Mouse (Mus musculus): ENCODE measurements at regions not wholly inside any gene's neighbourhood (a gene's known extent, or its start where the extent isn't known, plus 50 kb on each side); places are given as distances from the start of the nearest gene placed in this dataset.

DNA sequence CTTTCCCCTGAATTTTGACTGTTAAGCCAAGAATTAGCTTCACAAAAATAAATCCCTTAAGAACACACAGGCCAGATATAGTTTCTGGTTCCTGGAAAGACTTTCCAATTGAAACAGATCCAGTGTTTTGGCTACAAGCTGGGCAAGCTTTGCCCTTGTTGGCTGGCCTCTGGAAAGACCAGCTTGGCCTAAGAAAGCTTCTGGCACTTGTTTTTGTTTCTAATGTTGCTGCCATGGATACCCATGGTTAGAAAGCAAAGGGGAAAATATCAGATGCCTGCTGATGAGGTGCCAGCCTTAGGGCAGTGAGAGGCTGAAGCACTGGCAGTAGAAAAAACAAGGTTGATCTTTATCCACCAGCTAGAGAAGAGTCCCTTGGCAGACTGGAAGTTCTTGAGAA, 228.2 kb downstream of the Klhl13 start:
- DNase-seq (ENCODE audit: low spot score in 2 of 2) = peak; percentile 3 to 12

- DNase-seq (ENCODE audit: low spot score in 2 of 2) = no peak
These were observed 269.0 kb downstream of the Klhl13 start for GRCm38 (mm10) chrX:23095867-23096266.

DNA sequence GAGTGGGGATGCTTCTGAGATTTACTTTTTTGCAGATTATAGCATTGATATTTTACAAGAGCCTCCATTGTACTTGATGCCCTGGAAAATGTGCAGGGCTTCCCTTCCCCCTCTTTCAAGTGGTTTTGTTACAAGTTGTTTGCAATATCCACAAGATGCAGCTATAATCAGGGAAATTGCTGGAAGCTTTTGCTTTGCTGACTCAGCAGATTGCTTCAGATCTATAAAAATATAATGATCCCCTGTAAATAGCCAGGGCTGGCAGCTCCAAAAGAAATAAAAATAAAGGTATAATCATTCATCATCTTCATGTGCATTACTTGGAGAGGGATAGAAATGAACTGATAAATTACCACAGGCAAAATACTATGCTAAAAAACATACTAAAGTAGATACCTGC, 272.1 kb downstream of the Klhl13 start:
- no peak for DNase-seq (ENCODE audit: low spot score in 2 of 2)

- DNase-seq (ENCODE audit: low spot score in 2 of 2) = no peak
These were observed 298.4 kb downstream of the Klhl13 start for GRCm38 (mm10) chrX:23066432-23066831.

DNA sequence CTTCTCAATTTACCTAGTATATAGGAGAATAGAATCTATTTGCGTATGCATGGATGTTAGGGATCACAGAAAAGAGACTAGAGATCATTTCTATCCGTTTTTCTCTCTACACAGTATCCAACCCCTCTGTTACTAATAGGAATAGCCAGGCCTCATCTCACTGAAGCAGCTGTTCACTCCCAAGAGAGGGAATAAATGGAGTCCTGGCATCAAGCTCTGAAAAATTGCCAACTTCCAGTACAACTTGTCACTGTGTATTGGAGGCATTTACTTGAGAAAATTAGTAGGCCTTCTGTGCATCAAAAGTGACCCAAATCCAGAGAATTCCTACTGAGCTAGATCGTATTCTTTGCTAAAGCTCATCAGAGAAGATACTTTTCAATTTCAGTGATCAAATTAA, 337.3 kb downstream of the Klhl13 start:
- peak; percentile 22 to 43 for DNase-seq (ENCODE audit: low spot score in 2 of 2)

GRCm38 (mm10) chrX:23015562-23015961, 349.3 kb downstream of the Klhl13 start:
- peak; percentile 18 to 39 for DNase-seq (ENCODE audit: low spot score in 2 of 2)

GRCm38 (mm10) chrX:23015118-23015517, 349.8 kb downstream of the Klhl13 start:
- DNase-seq (ENCODE audit: low spot score in 2 of 2) = no peak

Measured in layer of hippocampus, postnatal 10 days (tissue).